Mouse (Mus musculus): ENCODE measurements around the gene Tnmd. TPM values are rescaled to one million over a fixed set of nuclear protein-coding genes. Genes with fewer than 3 reads are reported as not detected.

Gene Tnmd
- not detected for total RNA-seq (2021)
- long read RNA-seq: 0 reads

DNA sequence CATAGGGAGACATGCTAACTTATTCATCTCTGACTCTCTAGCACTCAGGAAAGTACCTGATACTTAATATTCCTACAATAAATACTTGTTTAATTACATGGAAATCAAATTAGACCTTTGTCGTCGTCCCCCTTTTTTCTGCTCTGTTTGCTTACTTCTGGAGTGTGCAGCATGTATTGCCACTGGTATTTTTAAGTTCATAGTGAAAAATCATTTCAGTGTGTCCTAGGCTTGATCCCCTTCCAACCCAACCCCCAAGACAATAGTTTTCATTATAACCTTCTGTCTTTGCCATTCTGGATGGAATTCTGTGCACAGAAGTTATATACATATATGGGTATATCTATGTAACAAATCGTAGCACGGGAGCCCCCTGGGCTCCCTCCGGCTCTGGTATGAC lies at the start of gene Tnmd:
TSS of gene Tnmd (plus strand) at position 301 of the 400 bp plus-strand sequence.
- no peak for DNase-seq (ENCODE audit: low spot score in 2 of 2)

DNA sequence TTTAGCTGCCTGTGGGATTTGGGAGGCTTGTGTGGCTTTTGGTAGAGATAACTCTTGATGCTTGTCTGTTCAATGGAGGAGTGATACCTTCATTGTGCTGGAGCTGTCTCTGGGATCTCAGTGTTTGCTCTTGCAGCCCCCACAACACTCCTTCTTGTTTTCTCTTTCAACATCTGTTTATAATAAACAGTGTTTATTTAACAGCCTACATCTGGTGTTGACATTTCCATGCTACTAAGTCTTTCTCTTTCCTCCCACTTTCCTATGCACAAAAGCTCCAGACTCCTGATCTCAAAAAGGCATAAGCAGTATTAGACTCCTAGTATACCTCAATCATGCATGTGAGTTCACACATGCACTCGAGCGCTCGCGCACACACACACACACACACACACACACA lies 2.9 kb downstream of the Tnmd start:
- no peak for DNase-seq (ENCODE audit: low spot score in 2 of 2)

DNA sequence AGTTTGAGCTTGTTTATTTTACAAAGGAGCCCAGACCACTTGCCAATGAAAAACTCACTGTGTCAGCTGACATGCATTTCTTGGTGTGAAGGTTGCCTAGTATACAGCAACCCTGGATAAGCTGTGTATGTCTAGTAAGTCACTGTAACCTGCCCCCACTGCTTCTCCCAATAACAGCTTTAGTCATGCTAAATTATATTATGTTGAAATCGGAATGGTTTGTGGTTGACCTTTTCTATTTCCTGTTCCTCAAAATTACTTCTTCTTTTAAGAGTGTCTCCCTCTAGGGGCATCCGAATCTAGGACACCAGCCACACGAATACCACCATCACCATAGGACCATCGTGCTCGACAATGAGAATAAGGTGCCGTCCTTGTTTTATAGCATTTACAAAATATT lies 19.0 kb downstream of the Tnmd start:
- DNase-seq (ENCODE audit: low spot score in 2 of 2): no peak

DNA sequence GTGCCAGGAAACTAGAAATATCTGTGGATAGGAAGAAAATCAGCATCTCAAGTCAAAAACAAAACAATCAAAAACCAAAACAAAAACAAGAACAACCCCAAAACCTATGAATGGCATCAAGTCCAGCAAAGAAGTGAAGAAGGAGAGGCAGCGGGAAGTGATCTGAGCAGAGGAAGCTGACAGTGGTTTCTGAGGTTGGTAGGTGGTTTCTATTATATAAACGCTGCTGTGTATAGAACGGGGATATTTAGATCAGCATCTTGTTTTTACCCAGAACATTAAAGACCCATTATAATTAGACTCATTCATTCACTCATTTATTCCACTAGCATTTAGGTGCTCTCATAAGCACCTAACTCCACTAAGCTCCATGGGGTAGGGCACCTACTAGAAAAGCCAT lies 36.5 kb downstream of the Tnmd start:
- no peak for DNase-seq (ENCODE audit: low spot score in 2 of 2)

GRCm38 (mm10) chrX:133888111-133888510 lies 37.3 kb downstream of the Tnmd start:
- no peak for DNase-seq (ENCODE audit: low spot score in 2 of 2)

DNA sequence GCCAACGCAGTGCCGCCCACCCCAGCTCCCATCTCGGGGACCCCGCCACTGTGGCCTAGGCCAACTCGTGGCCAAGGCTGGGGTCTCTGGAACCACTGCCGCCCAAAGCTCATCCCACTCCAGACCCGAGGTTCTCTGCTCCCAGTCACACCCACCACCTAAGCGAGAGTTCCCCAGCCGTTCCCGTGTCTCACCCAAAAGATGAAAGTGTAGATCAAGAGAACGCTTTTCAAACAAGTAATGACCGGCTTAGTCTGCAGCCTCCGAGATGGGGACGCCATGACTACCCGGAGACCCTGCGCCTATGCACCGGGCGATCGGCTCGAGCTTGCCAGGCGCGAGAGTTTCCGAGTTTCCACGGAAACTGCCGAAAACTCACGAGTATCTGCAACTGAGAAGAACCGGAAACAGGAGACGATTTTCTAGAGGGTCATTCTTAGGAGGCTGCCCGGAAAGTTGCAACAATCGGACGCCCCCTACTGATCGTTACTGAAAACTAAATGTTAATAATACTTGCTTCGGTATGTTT lies 47.3 kb downstream of the Tnmd start, which contains the start of gene Tspan6:
TSS of gene Tspan6 (minus strand) at position 416 of the 529 bp plus-strand sequence.
- peak; percentile 58 to 90 for DNase-seq (ENCODE audit: low spot score in 2 of 2)

DNA sequence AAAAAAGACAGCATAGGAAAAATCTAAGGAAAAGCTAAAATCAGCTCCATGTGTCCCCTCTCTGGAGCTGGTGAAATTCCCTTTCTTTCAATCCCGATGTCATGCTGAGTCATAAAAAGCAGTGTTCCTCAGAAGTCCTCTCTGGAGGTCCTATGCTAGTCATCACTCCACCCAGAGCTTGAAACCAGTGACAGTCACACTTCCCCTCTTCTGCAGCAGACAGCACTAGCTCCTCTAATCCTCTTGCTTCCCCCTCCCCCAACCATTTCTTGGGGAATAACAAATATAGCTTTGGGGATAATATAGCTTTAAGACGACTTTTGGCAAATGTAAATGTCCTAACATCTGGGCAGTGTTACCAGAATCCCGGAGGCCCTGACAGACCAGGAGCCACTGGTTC lies 57.5 kb downstream of the Tnmd start, which contains the start of gene Srpx2:
TSS of gene Srpx2 (plus strand) at position 166 of the 400 bp plus-strand sequence.
- DNase-seq (ENCODE audit: low spot score in 2 of 2): no peak

DNA sequence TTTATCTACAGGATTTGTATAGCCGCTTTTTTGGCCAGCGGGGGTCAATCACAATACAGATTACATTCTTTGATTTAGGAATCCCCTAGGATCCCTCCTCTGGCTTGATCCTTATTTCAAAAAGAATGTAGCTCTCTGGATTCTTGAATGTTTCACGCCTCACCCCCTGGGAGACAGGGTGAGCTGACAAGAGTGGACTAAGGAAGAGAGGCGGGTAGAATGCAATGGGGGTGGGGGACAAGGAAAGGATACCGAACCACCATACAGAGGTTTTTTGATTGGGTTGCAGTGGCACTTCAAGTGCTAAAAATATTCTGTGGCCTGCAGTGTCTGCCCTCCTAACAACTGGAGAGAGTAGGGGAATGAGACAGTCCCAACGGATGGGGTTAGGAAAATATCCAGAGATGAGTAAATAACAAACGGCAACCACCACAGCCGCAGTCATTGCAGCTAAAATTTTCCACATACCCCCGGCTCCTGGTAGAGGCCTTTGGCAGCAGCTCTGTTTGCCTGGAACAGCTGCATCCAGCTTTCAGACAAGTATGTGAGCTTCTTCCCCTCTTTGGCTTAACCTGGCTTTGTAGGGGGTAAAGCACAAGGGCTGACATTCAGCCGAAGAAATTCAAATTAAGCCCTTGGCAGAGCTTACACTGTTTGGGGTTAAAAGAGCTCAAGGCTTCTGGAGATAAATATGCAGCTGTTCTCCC lies 60.8 kb downstream of the Tnmd start:
- no peak for DNase-seq (ENCODE audit: low spot score in 2 of 2)

GRCm38 (mm10) chrX:133913006-133913405 lies 62.2 kb downstream of the Tnmd start:
- DNase-seq (ENCODE audit: low spot score in 2 of 2): no peak

DNA sequence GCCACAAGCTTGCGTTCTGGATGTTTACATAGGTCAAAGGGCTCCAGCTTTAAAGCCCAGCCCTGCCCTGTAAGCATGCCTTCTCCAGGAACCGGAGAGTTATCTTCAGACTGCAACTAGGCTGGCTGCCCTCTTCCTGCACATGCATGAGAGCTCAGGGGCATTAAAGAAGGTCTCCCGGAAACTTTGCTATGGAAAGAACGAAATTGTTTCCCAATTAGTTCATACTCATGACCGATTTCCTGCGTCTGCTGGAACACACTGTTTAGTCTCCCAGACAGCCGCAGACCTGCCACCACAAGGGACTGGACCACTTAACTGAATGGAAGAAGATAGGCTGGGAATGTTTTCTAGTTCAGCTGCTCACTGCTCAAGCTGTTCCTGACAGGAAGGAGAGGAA lies 63.4 kb downstream of the Tnmd start:
- DNase-seq (ENCODE audit: low spot score in 2 of 2): no peak

Other genes with a start within 250 kb of the Tnmd start
- gene Pcdh19, start 162.0 kb upstream of the Tnmd start, total RNA-seq (2021): 10 to 100 TPM; 75.8 to 80.0 TPM
- 10 to 100 TPM; 13.5 to 14.2 TPM for gene Tspan6, start 47.4 kb downstream of the Tnmd start, total RNA-seq (2021)
- under 1 TPM; 0.58 to 0.77 TPM for gene Srpx2, start 57.4 kb downstream of the Tnmd start, total RNA-seq (2021)
- gene Sytl4, start 130.8 kb downstream of the Tnmd start, total RNA-seq (2021): 1 to 10 TPM; 1.1 to 1.7 TPM
- 10 to 100 TPM; 92.4 to 95.7 TPM for gene Cstf2, start 208.2 kb downstream of the Tnmd start, total RNA-seq (2021)